Mouse (Mus musculus) CH12.LX (cell line): ENCODE data around the gene Mtrex. TPM values are rescaled to one million over a fixed set of nuclear protein-coding genes. Genes with fewer than 3 reads are reported as not detected.

ENCODE experiments used
- DNase-seq: peaks from one replicate; pipeline ENCODE4 v3.0.0-alpha.2; 2013; ENCODE audit errors: extremely low read depth
- H3K27ac ChIP-seq: 2 replicates; pipeline ENCODE4 v1.5.1; 2012; ENCODE audit warnings: low read depth, mild to moderate bottlenecking, control low read depth, moderate library complexity; ENCODE audit not compliant: insufficient read depth
- H3K27me3 ChIP-seq: replicated peaks from 2 replicates; pipeline ENCODE3; 2012; ENCODE audit warnings: inconsistent platforms
- H3K36me3 ChIP-seq, 2 experiments: replicated peaks in 1 of 2; 2 replicates each; pipeline versions ENCODE3 to v1.6.1; 2012; ENCODE audit warnings: inconsistent platforms in 1 of 2, low read length in 1 of 2, mild to moderate bottlenecking in 1 of 2, mixed read lengths in 1 of 2, moderate library complexity in 1 of 2; ENCODE audit not compliant: control insufficient read depth in 1 of 2, insufficient read depth in 1 of 2
- H3K4me1 ChIP-seq, 2 experiments: 2 replicates each; pipeline ENCODE4 v1.6.1; 2012; ENCODE audit warnings: inconsistent platforms in 1 of 2, moderate library complexity in 1 of 2; ENCODE audit not compliant: insufficient read depth in 2 of 2, control insufficient read depth in 1 of 2
- H3K4me2 ChIP-seq: 2 replicates; pipeline ENCODE4 v1.6.1; 2012; ENCODE audit warnings: low read depth, mild to moderate bottlenecking, control low read depth; ENCODE audit not compliant: poor library complexity, insufficient read depth, severe bottlenecking
- H3K4me3 ChIP-seq, 3 experiments: fragments of 150-350 bp in 1 of 3; sonication (generic) in 1 of 3; replicated peaks in 1 of 3; 2 replicates each; pipeline versions ENCODE3 to v1.5.1; 2011 to 2012; ENCODE audit warnings: low read depth in 2 of 3, low read length in 2 of 3, mild to moderate bottlenecking in 2 of 3, moderate library complexity in 2 of 3, control low read depth in 1 of 3, improper control_type of control experiment in 1 of 3, inconsistent platforms in 1 of 3, mixed read lengths in 1 of 3; ENCODE audit not compliant: poor library complexity in 1 of 3
- H3K79me2 ChIP-seq: replicated peaks from 2 replicates; pipeline ENCODE4 v1.6.1; 2012; ENCODE audit warnings: mild to moderate bottlenecking, moderate library complexity; ENCODE audit not compliant: control insufficient read depth, poor library complexity, insufficient read depth, severe bottlenecking; ENCODE audit errors: extremely low read depth
- H3K9ac ChIP-seq: 2 replicates; pipeline ENCODE4 v1.6.1; 2012; ENCODE audit warnings: low read depth, mild to moderate bottlenecking, control low read depth, moderate library complexity; ENCODE audit not compliant: insufficient read depth
- H3K9me3 ChIP-seq: replicated peaks from 2 replicates; pipeline ENCODE3; 2012; ENCODE audit warnings: low read length, inconsistent platforms, mixed read lengths
- BHLHE40 ChIP-seq: IDR thresholded peaks from 2 replicates; pipeline ENCODE4 v1.6.1; 2011; ENCODE audit warnings: mild to moderate bottlenecking, low read depth, low read length, improper control_type of control experiment
- CHD2 ChIP-seq: IDR thresholded peaks from 2 replicates; pipeline ENCODE4 v1.6.1; 2011; ENCODE audit warnings: low read length, improper control_type of control experiment
- CTCF ChIP-seq, 2 experiments: IDR thresholded peaks in 1 of 2; conservative IDR thresholded peaks in 1 of 2; 2 replicates each; pipeline ENCODE4 v1.5.1; 2011 to 2012; ENCODE audit warnings: low read depth in 2 of 2, low read length in 2 of 2, improper control_type of control experiment in 1 of 2, inconsistent platforms in 1 of 2, mild to moderate bottlenecking in 1 of 2, moderate library complexity in 1 of 2
- ETS1 ChIP-seq: conservative IDR thresholded peaks from 2 replicates; pipeline ENCODE4 v1.6.1; 2012; ENCODE audit warnings: low read depth, mild to moderate bottlenecking, inconsistent platforms, low read length, improper control_type of control experiment, moderate library complexity
- HCFC1 ChIP-seq: IDR thresholded peaks from 2 replicates; pipeline ENCODE4 v1.6.1; 2012; ENCODE audit warnings: low read depth, mild to moderate bottlenecking, inconsistent platforms, low read length, improper control_type of control experiment
- IRF4 ChIP-seq: IDR thresholded peaks from 2 replicates; pipeline ENCODE4 v1.6.1; 2014; ENCODE audit warnings: low read depth, mild to moderate bottlenecking, inconsistent platforms, low read length, improper control_type of control experiment
- KAT2A ChIP-seq: IDR thresholded peaks from 2 replicates; pipeline ENCODE4 v1.6.1; 2012; ENCODE audit warnings: low read length, improper control_type of control experiment, inconsistent platforms; ENCODE audit not compliant: insufficient replicate concordance
- MAFK ChIP-seq: IDR thresholded peaks from 2 replicates; pipeline ENCODE4 v1.6.1; 2011; ENCODE audit warnings: low read length, improper control_type of control experiment; ENCODE audit not compliant: insufficient replicate concordance
- MAX ChIP-seq: IDR thresholded peaks from 2 replicates; pipeline ENCODE4 v1.6.1; 2011; ENCODE audit warnings: low read length, improper control_type of control experiment
- MAZ ChIP-seq: IDR thresholded peaks from 2 replicates; pipeline ENCODE4 v1.6.1; 2012; ENCODE audit warnings: low read depth, mild to moderate bottlenecking, inconsistent platforms, low read length, improper control_type of control experiment, moderate library complexity
- MEF2A ChIP-seq: IDR thresholded peaks from 2 replicates; pipeline ENCODE4 v1.6.1; 2014; ENCODE audit warnings: low read depth, mild to moderate bottlenecking, inconsistent platforms, low read length, improper control_type of control experiment, borderline replicate concordance
- PAX5 ChIP-seq: IDR thresholded peaks from 2 replicates; pipeline ENCODE4 v1.6.1; 2012; ENCODE audit warnings: low read length, inconsistent platforms, mixed read lengths
- POLR2AphosphoS2 ChIP-seq: IDR thresholded peaks from 2 replicates; pipeline ENCODE4 v1.6.1; 2011; ENCODE audit warnings: low read depth, low read length, improper control_type of control experiment
- RCOR1 ChIP-seq: conservative IDR thresholded peaks from 2 replicates; pipeline ENCODE4 v1.6.1; 2012; ENCODE audit warnings: low read depth, mild to moderate bottlenecking, inconsistent platforms, low read length, improper control_type of control experiment
- SIN3A ChIP-seq: IDR thresholded peaks from 2 replicates; pipeline ENCODE4 v1.6.1; 2012; ENCODE audit warnings: low read length, improper control_type of control experiment, inconsistent platforms
- SMC3 ChIP-seq: IDR thresholded peaks from 2 replicates; pipeline ENCODE4 v1.6.1; 2011; ENCODE audit warnings: low read depth, low read length, improper control_type of control experiment
- TBP ChIP-seq: conservative IDR thresholded peaks from 2 replicates; pipeline ENCODE4 v1.6.1; 2011; ENCODE audit warnings: low read depth, low read length, improper control_type of control experiment
- USF1 ChIP-seq: IDR thresholded peaks from 2 replicates; pipeline ENCODE4 v1.6.1; 2014; ENCODE audit warnings: low read depth, mild to moderate bottlenecking, inconsistent platforms, low read length, improper control_type of control experiment
- ZKSCAN1 ChIP-seq: IDR thresholded peaks from 2 replicates; pipeline ENCODE4 v1.6.1; 2012; ENCODE audit warnings: low read depth, inconsistent platforms, low read length, improper control_type of control experiment, borderline replicate concordance
- ZMIZ1 ChIP-seq: IDR thresholded peaks from 2 replicates; pipeline ENCODE4 v1.6.1; 2012; ENCODE audit warnings: low read depth, mild to moderate bottlenecking, inconsistent platforms, low read length, improper control_type of control experiment
- ZNF384 ChIP-seq: IDR thresholded peaks from 2 replicates; pipeline ENCODE4 v1.6.1; 2012; ENCODE audit warnings: low read depth, low read length, improper control_type of control experiment, inconsistent platforms
- dilution Hi-C: fragments of 300-500 bp; cut with MboI; formaldehyde crosslinking; loops from 2 replicates; pipeline ENCODE4 v1.14.3; 2020; ENCODE audit warnings: low sequenced_read_pairs; ENCODE audit not compliant: extremely low pct_unique_long_range_greater_than_20kb, extremely low pct_ligation_motif_present
- in situ Hi-C: fragments of 300-500 bp; cut with MboI; formaldehyde crosslinking; loops from 3 replicates; pipeline ENCODE4 v1.14.3; 2019; ENCODE audit warnings: low sequenced_read_pairs, low pct_ligation_motif_present, low pct_unique_long_range_greater_than_20kb, mixed read lengths
- polyA plus RNA-seq: library from polyadenylated mRNA; unstranded; fragments of >175 nt; gene quantifications from 2 replicates; pipeline ENCODE4 v1.2.1, GENCODE M21; 2012; ENCODE audit warnings: low read depth; ENCODE audit not compliant: insufficient read length
- total RNA-seq, 2 experiments: library from RNA; depleted of rRNA; stranded (reverse); fragments of 300-350 nt in 1 of 2; fragments of >200 nt in 1 of 2; gene quantifications; 2 replicates each; pipeline ENCODE4 v1.2.3; 2012 to 2014

Gene Mtrex
- total and polyA plus RNA-seq, 3 experiments: 55.0 to 87.6 (median 63.9) TPM

DNA sequence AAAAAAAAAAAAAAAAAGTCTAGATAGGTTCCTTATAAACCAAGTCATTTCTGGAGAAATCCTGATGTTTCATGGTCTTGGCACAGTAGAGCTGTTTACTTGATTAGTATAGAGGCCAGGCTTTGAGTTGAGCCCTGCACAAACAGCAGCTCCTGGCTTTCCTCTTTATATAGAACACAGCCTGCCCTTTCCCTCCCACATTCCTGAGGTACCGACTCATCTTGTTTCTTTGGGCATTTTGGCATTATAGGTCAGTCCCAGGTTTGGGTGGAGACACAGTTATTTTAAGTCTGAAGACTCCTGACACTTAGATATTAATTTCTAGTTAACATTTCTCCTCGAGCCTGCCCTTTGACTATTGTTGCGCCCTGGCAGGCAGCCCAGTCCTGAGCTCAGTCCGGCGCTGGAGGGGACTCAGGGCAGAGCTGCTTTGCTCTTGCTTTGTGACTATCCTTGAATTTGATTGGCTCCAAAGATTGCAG, 65.3 kb downstream of the Mtrex start:
- Histone ChIP-seq H3K79me2 (no peaks in the 10 kb centered on the region), H3K27ac (no peak overlapping the region), H3K9ac (no peak overlapping the region), H3K4me1 (peaks cover 2 to 24% of the 10 kb centered on the region in 2 experiments; a peak in 3 of 4 replicates), H3K27me3 (no peaks in the 10 kb centered on the region), H3K4me2 (no peak overlapping the region), H3K36me3 (peaks cover 48 to 93% of the 10 kb centered on the region in 2 experiments), H3K9me3 (peaks cover 5% of the 10 kb centered on the region), H3K4me3 (no peak overlapping the region)
- dilution Hi-C loops (no loop called here), in situ Hi-C loops (no loop called here)
- TF ChIP-seq ZNF384: peak; percentile 47
- TF ChIP-seq KAT2A: no peak
- no peak for DNase-seq

GRCm38 (mm10) chr13:112860911-112861310, 66.3 kb downstream of the Mtrex start:
- H3K36me3 ChIP-seq: peaks cover 43 to 91% of the 10 kb centered on the region in 2 experiments
- dilution Hi-C loops (no loop called here), in situ Hi-C loops (no loop called here)
- peaks cover 5% of the 10 kb centered on the region for H3K9me3 ChIP-seq
- no peak overlapping the region for H3K4me3 ChIP-seq
- H3K9ac ChIP-seq: no peak overlapping the region
- no peak overlapping the region for H3K4me2 ChIP-seq
- no peaks in the 10 kb centered on the region for H3K79me2 ChIP-seq
- TF ChIP-seq KAT2A (no peak), MAX (no peak), HCFC1 (no peak), SIN3A (no peak)
- H3K27me3 ChIP-seq: no peaks in the 10 kb centered on the region
- H3K4me1 ChIP-seq: peaks cover 2 to 24% of the 10 kb centered on the region in 2 experiments; a peak in 3 of 4 replicates
- no peak overlapping the region for H3K27ac ChIP-seq
- DNase-seq: no peak

- peaks cover 38 to 90% of the 10 kb centered on the region in 2 experiments for H3K36me3 ChIP-seq
- dilution Hi-C loops: no loop called here
- H3K27ac ChIP-seq: no peak overlapping the region
- no peaks in the 10 kb centered on the region for H3K79me2 ChIP-seq
- no peak overlapping the region for H3K4me2 ChIP-seq
- DNase-seq: no peak
- H3K9me3 ChIP-seq: peaks cover 2% of the 10 kb centered on the region
- H3K27me3 ChIP-seq: no peaks in the 10 kb centered on the region
- no peak overlapping the region for H3K4me3 ChIP-seq
- in situ Hi-C loops: no loop called here
- TF ChIP-seq ZKSCAN1 (no peak), MAX (no peak), IRF4 (no peak), ETS1 (no peak), ZMIZ1 (no peak), TBP (no peak), CHD2 (no peak), USF1 (no peak), MAFK (no peak), MEF2A (no peak), RCOR1 (no peak), MAZ (no peak), PAX5 (no peak), POLR2AphosphoS2 (no peak), BHLHE40 (no peak), HCFC1 (no peak), CTCF (conservative IDR thresholded peaks at IDR 0.05 in 1 of 2, IDR thresholded peaks at IDR 0.05 in 1 of 2; ENCODE audit: low read depth in 2 of 2, low read length in 2 of 2) (no peak), ZNF384 (no peak), SMC3 (no peak)
- H3K4me1 ChIP-seq: peaks cover 2 to 24% of the 10 kb centered on the region in 2 experiments; a peak in 3 of 4 replicates
- no peak overlapping the region for H3K9ac ChIP-seq
Measured at GRCm38 (mm10) chr13:112860370-112860769, 66.8 kb downstream of the Mtrex start.
